Mouse (Mus musculus) forebrain, embryonic 10.5 days (tissue): Measurements from ENCODE around the gene Mlycd. TPM values are rescaled to one million over a fixed set of nuclear protein-coding genes. Genes with fewer than 3 reads are reported as not detected.
"Not testable (repeated sequence)": the region's sequence is repeated elsewhere in the genome, so short reads cannot be mapped to it uniquely, and the experiment has no call there.

Experiments
- DNase-seq: peaks from one replicate; pipeline ENCODE4 v3.0.0-alpha.2; 2017; ENCODE audit warnings: low spot score; ENCODE audit errors: extremely low spot score
- H3K27ac ChIP-seq: fragments of 300-500 bp; sonication (generic); 2 replicates; pipeline ENCODE4 v1.5.1; 2016; ENCODE audit warnings: mild to moderate bottlenecking
- H3K27me3 ChIP-seq: fragments of 300-500 bp; sonication (generic); 2 replicates; pipeline ENCODE4 v1.6.1; 2016; ENCODE audit warnings: mild to moderate bottlenecking; ENCODE audit not compliant: poor library complexity, severe bottlenecking
- H3K36me3 ChIP-seq: fragments of 300-500 bp; sonication (generic); replicated peaks from 2 replicates; pipeline ENCODE4 v1.6.1; 2016; ENCODE audit warnings: mild to moderate bottlenecking, moderate library complexity
- H3K4me1 ChIP-seq: fragments of 300-500 bp; sonication (generic); 2 replicates; pipeline ENCODE4 v1.6.1; 2016
- H3K4me3 ChIP-seq: fragments of 300-500 bp; sonication (generic); 2 replicates; pipeline ENCODE4 v1.5.1; 2016; ENCODE audit warnings: mild to moderate bottlenecking, moderate library complexity
- H3K9me3 ChIP-seq: fragments of 300-500 bp; sonication (generic); 2 replicates; pipeline ENCODE4 v1.6.1; 2016; ENCODE audit warnings: mild to moderate bottlenecking, moderate library complexity
- WGBS: fragments of 180-500 bp; shearing (Covaris S2); methylation state at CpG from one replicate; pipeline ENCODE4 v1.1.7; 2016; 5-methylcytosine and 5-hydroxymethylcytosine counted together
- polyA plus RNA-seq: library from polyadenylated mRNA; unstranded; fragments of >200 nt; fragmentation: Nextera tagmentation; extraction: Ambion mirVana; gene quantifications from 2 replicates; pipeline ENCODE4 v1.2.1, GENCODE M21; 2016

Mlycd gene
- polyA plus RNA-seq, result 9.2 and 10.2 TPM in 2 replicates

- Histone ChIP-seq H3K9me3 (no peaks in the 10 kb centered on the region), H3K4me1 (peaks cover 28% of the 10 kb centered on the region), H3K27me3 (peaks cover 12% of the 10 kb centered on the region; the same call in 1 of the 2 replicates), H3K27ac (peak within 1 kb of the TSS; percentile 87), H3K4me3 (peak within 1 kb of the TSS; percentile 93), H3K36me3 (peaks cover 9% of the 10 kb centered on the region)
- peak; percentile 91 for DNase-seq
- WGBS, result 3% methylated on average over 44 of the region's 44 CpGs
These were observed at the start of gene Mlycd for GRCm38 (mm10) chr8:119394524-119395026. Gene Mlycd (plus strand): TSS chr8:119394878.

GRCm38 (mm10) chr8:119345029-119345682, 49.5 kb upstream of the Mlycd start:
- no peak for DNase-seq
- H3K27me3 ChIP-seq, result peaks cover 10% of the 10 kb centered on the region; the same call in 1 of the 2 replicates
- H3K4me3 ChIP-seq, result peak overlapping the region; percentile 99
- H3K4me1 ChIP-seq, result peaks cover 13% of the 10 kb centered on the region
- H3K9me3 ChIP-seq, result peaks cover 4% of the 10 kb centered on the region; the same call in 1 of the 2 replicates
- H3K27ac ChIP-seq, result peak overlapping the region; percentile 88
- WGBS, result 63% methylated on average over 22 of the region's 22 CpGs
- H3K36me3 ChIP-seq, result peaks cover 44% of the 10 kb centered on the region

- H3K36me3 ChIP-seq, result peaks cover 47% of the 10 kb centered on the region
- peaks cover 4% of the 10 kb centered on the region; the same call in 1 of the 2 replicates for H3K9me3 ChIP-seq
- peak overlapping the region; percentile 99 for H3K4me3 ChIP-seq
- no peak for DNase-seq
- peaks cover 10% of the 10 kb centered on the region; the same call in 1 of the 2 replicates for H3K27me3 ChIP-seq
- H3K4me1 ChIP-seq, result peaks cover 13% of the 10 kb centered on the region
- no peak overlapping the region for H3K27ac ChIP-seq
- 87% methylated on average over 15 of the region's 15 CpGs for WGBS
These were observed 49.0 kb upstream of the Mlycd start for GRCm38 (mm10) chr8:119345683-119346075.

GRCm38 (mm10) chr8:119351647-119352046, 43.0 kb upstream of the Mlycd start:
- no peak for DNase-seq
- no peak overlapping the region for H3K27ac ChIP-seq
- no peaks in the 10 kb centered on the region for H3K4me1 ChIP-seq
- H3K9me3 ChIP-seq, result no peaks in the 10 kb centered on the region
- H3K27me3 ChIP-seq, result no peaks in the 10 kb centered on the region
- H3K4me3 ChIP-seq, result no peak overlapping the region
- 95% methylated on average over 19 of the region's 19 CpGs for WGBS
- peaks cover 42% of the 10 kb centered on the region for H3K36me3 ChIP-seq

GRCm38 (mm10) chr8:119352977-119353658, 41.6 kb upstream of the Mlycd start:
- Histone ChIP-seq H3K9me3 (no peaks in the 10 kb centered on the region), H3K27ac (no peak overlapping the region), H3K27me3 (no peaks in the 10 kb centered on the region), H3K4me3 (no peak overlapping the region), H3K4me1 (no peaks in the 10 kb centered on the region), H3K36me3 (peaks cover 27% of the 10 kb centered on the region)
- 90% methylated on average over 10 of the region's 10 CpGs for WGBS
- no peak for DNase-seq

- no peak for DNase-seq
These were observed 41.0 kb upstream of the Mlycd start for GRCm38 (mm10) chr8:119353659-119354023.

GRCm38 (mm10) chr8:119356631-119357030, 38.0 kb upstream of the Mlycd start:
- not testable (repeated sequence) for H3K4me1 ChIP-seq, H3K27ac ChIP-seq, H3K9me3 ChIP-seq, H3K4me3 ChIP-seq, H3K27me3 ChIP-seq, DNase-seq, H3K36me3 ChIP-seq
- WGBS, result 69% methylated on average over 5 of the region's 5 CpGs

More at GRCm38 (mm10) chr8:119353659-119354023, 41.0 kb upstream of the Mlycd start:
- 87% methylated on average over 6 of the region's 6 CpGs for WGBS
- Histone ChIP-seq H3K27ac (no peak overlapping the region), H3K36me3 (peaks cover 22% of the 10 kb centered on the region), H3K4me1 (0 out of 2 replicates have a peak, but pooled peaks cover 2% of the 10 kb centered on the region), H3K4me3 (no peak overlapping the region), H3K27me3 (no peaks in the 10 kb centered on the region), H3K9me3 (no peaks in the 10 kb centered on the region)

GRCm38 (mm10) chr8:119358175-119358574, 36.5 kb upstream of the Mlycd start:
- H3K9me3 ChIP-seq, result no peaks in the 10 kb centered on the region
- 0 out of 2 replicates have a peak, but pooled peaks cover 5% of the 10 kb centered on the region for H3K4me1 ChIP-seq
- no peaks in the 10 kb centered on the region for H3K36me3 ChIP-seq
- WGBS, result 74% methylated on average over 7 of the region's 7 CpGs
- H3K27me3 ChIP-seq, result no peaks in the 10 kb centered on the region
- no peak overlapping the region for H3K4me3 ChIP-seq
- no peak for DNase-seq
- no peak overlapping the region for H3K27ac ChIP-seq

GRCm38 (mm10) chr8:119358836-119359235, 35.8 kb upstream of the Mlycd start:
- H3K27me3 ChIP-seq, result no peaks in the 10 kb centered on the region
- no peaks in the 10 kb centered on the region for H3K9me3 ChIP-seq
- no peaks in the 10 kb centered on the region for H3K36me3 ChIP-seq
- WGBS, result 50% methylated on average over 14 of the region's 14 CpGs
- H3K4me3 ChIP-seq, result no peak overlapping the region
- H3K27ac ChIP-seq, result no peak overlapping the region; the same call in 1 of the 2 replicates
- H3K4me1 ChIP-seq, result 0 out of 2 replicates have a peak, but pooled peaks cover 5% of the 10 kb centered on the region
- DNase-seq, result peak; percentile 52

- DNase-seq, result no peak
- no peaks in the 10 kb centered on the region for H3K27me3 ChIP-seq
- H3K36me3 ChIP-seq, result no peaks in the 10 kb centered on the region
- no peak overlapping the region for H3K27ac ChIP-seq
- H3K9me3 ChIP-seq, result no peaks in the 10 kb centered on the region
- WGBS, result 77% methylated on average over 8 of the region's 8 CpGs
- no peak overlapping the region for H3K4me3 ChIP-seq
- H3K4me1 ChIP-seq, result 0 out of 2 replicates have a peak, but pooled peaks cover 5% of the 10 kb centered on the region
These were observed 33.9 kb upstream of the Mlycd start for GRCm38 (mm10) chr8:119360686-119361295.

- WGBS, result 89% methylated on average over 9 of the region's 9 CpGs
- H3K27me3 ChIP-seq, H3K27ac ChIP-seq, H3K36me3 ChIP-seq, H3K4me3 ChIP-seq, DNase-seq, H3K4me1 ChIP-seq: not testable (repeated sequence)
- H3K9me3 ChIP-seq, result peaks cover 11% of the 10 kb centered on the region
These were observed 20.0 kb upstream of the Mlycd start for GRCm38 (mm10) chr8:119374716-119375115.

GRCm38 (mm10) chr8:119378476-119378875, 16.2 kb upstream of the Mlycd start:
- WGBS, result 73% methylated on average over 7 of the region's 7 CpGs
- no peaks in the 10 kb centered on the region for H3K9me3 ChIP-seq
- no peak overlapping the region for H3K27ac ChIP-seq
- H3K4me1 ChIP-seq, result no peaks in the 10 kb centered on the region
- no peaks in the 10 kb centered on the region for H3K27me3 ChIP-seq
- no peaks in the 10 kb centered on the region for H3K36me3 ChIP-seq
- H3K4me3 ChIP-seq, result no peak overlapping the region
- no peak for DNase-seq
